Mouse (Mus musculus): ENCODE measurements at regions not wholly inside any gene's neighbourhood (a gene's known extent, or its start where the extent isn't known, plus 50 kb on each side); places are given as distances from the start of the nearest gene placed in this dataset.
A peak's percentile ranks its signal among the peaks of the same experiment; 100 is the strongest.

- no peak for DNase-seq (ENCODE audit: low read depth, low spot score)
Measured at GRCm38 (mm10) chr16:19834128-19834527, 74.1 kb downstream of the B3gnt5 start.

DNA sequence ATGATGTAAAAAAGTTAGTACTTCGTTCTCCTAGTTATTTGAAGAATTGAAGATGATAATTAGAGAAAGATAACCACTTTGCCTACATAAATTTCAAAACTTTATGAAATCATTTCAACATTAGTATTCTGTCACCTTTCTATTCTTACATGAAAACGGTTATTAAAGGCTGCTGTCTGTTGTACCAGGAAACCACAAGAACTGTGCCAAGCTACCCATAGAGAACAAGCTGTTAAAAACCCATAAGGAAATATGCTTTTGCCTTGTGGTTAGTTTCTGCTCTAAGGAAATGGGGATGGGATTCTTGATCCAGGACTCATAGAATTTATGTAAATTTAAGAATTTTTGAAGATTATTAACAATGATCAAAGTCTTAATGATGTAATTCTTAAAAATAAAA, 74.7 kb downstream of the B3gnt5 start:
- no peak for DNase-seq (ENCODE audit: low read depth, low spot score)

DNA sequence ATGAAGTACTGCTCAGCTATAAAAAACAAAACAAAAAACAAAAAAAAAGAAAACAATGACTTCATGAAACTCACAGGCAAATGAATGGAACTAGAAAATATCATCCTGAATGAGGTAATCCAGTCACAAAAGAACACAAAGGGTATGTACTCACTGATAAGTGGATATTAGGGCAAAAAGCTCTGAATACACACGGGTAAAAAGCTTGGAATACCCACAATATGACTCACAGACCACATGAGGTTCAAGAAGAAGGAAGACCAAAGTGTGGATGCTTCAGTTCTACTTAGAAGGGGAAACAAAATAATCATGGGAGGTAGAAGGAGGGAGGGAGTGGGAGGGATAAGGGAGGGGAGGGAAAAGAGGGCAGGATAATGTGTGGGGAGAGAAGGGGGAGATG, 79.8 kb downstream of the B3gnt5 start:
- DNase-seq (ENCODE audit: low read depth, low spot score), result no peak

- DNase-seq (ENCODE audit: low read depth, low spot score), result no peak
Measured at GRCm38 (mm10) chr16:19842346-19843025, 82.5 kb downstream of the B3gnt5 start.

GRCm38 (mm10) chr16:19843738-19844137, 83.7 kb downstream of the B3gnt5 start:
- no peak for DNase-seq (ENCODE audit: low read depth, low spot score)

DNA sequence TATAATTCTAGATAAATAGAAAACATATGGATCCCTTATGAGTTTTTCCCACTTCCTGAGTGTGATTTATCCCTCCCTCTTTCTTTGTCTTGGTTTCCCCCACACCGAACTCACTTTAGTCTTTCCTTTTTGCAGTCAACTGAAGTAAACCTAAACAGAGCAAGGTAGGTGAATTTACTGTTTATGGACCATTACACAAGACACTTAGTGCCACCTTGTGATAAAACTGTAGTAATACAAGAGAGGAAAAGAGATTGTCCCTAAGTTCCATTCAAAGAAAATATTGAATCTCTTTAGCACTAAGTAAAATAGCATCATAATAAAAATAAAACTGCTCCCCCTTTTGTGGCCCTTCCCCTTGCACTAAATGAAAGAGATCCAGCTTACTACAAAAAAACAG, 88.4 kb downstream of the B3gnt5 start:
- peak; percentile 3 for DNase-seq (ENCODE audit: low read depth, low spot score)

GRCm38 (mm10) chr16:19865306-19865705, 105.3 kb downstream of the B3gnt5 start:
- DNase-seq (ENCODE audit: low read depth, low spot score), result no peak

- DNase-seq (ENCODE audit: low read depth, low spot score), result no peak
Measured at GRCm38 (mm10) chr16:19865931-19866330, 105.9 kb downstream of the B3gnt5 start.

DNA sequence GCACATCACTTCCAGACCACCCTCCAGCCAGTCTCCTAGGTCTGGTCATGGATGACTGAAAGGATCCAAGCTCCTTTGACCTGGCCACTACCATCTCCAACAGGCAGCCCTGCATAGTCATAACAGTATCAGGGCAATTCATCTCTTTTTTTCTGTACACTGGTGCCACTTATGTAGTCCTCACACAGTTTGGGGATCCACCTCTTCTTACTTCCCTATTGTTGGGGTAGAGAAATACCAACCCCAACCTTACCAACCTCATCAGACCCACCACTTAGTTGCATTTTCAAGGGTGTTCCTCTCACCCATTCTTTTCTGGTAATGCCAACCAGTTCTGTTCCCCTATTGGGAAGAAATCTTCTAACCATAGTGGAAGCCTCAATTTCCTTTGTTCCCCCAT, 109.4 kb downstream of the B3gnt5 start:
- no peak for DNase-seq (ENCODE audit: low read depth, low spot score)

DNA sequence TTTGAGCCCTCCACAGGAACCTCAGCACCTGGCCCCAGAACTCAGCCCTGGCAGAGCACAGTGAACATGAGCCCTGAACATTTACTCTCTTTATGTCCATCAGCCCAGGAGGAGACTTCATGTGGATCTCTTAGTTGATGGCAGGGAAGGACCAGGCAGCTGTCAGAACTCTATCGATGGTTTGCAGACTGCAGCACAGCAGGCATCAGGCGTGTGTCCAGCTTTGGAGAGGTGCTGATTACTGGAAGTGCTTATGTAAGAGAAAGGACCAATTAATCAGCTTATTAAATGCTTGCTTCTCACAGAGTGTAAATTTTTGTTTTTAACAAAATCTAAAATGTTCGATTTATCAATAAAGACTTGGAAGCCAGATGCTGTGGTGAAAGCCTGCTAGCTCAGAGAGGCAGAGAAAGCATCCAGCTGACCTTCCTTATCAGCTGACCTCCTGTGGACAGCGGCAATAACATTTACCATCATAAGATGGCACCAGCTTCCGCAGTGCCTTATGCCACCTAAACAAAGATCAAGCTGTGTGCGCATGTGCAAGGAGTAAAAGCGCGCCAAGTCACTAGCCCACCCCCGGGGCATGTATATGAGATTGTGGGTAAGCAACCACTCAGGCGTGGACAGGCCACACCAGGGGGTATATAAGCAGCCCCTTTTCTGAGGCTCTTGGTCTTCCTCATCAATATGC, 105.8 kb downstream of the Klhl6 start:
- no peak for DNase-seq (ENCODE audit: low read depth, low spot score)

GRCm38 (mm10) chr16:19882961-19883360, 99.9 kb downstream of the Klhl6 start:
- DNase-seq (ENCODE audit: low read depth, low spot score), result no peak

- peak; percentile 86 for DNase-seq (ENCODE audit: low read depth, low spot score)
Measured at GRCm38 (mm10) chr16:19883776-19884513, 98.9 kb downstream of the Klhl6 start.

- DNase-seq (ENCODE audit: low read depth, low spot score), result no peak
Measured at GRCm38 (mm10) chr16:19884535-19884934, 98.3 kb downstream of the Klhl6 start.

DNA sequence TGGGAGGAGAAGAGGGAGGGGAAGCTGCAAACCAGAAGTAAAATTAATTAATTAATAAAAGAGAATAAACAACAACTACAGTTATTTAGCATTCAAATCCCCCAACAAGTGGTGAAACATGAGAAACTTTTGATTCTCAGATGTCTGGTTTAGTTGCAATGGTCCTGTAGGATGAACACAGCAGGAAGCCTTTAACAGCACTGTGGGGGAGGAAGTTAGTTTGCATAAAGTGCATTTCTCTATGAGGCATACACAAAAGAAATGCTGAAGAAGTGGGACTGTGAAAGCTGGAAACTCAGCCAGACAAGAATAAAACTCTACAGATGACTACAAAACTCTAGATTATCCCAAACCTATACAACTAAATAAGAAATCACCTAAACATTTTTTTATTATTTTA, 96.2 kb downstream of the Klhl6 start:
- no peak for DNase-seq (ENCODE audit: low read depth, low spot score)

DNA sequence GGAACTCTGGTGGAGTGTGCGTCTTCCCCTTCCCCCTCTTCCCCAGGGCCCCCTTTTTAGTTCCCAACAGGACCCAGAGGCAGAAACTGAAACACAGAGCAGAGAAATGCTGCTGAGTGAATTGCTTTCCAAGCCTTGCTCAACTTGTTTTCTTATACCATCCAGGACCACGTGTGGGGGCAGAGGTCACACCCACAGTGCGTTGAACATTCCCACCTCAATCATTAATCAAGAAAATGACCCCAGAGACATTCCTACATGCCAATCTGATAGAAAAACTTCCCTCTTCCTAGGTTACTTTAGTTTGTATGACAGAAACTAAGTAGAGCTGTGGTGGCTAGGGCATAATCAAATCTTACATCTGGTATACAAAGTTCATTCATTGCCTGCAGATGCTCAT, 93.3 kb downstream of the Klhl6 start:
- no peak for DNase-seq (ENCODE audit: low read depth, low spot score)

DNA sequence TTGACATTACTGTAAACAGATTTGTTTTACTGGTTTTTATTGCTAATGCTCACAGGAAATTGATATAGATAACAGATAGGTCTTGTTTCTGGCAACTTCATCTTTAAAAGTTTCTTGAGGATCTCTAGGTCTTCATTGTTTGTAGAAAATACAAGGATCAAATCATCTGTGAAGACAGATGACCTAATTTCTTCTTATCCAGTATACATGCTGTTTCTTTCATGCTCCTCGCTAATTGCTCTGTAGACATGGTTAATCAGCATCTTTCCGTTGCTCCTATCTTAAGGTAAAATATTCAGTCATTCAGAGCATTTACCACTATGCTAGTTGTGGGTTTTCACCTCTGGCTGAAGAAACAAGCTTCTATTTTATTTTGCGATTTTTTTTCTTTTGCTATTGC, 91.4 kb downstream of the Klhl6 start:
- no peak for DNase-seq (ENCODE audit: low read depth, low spot score)

DNA sequence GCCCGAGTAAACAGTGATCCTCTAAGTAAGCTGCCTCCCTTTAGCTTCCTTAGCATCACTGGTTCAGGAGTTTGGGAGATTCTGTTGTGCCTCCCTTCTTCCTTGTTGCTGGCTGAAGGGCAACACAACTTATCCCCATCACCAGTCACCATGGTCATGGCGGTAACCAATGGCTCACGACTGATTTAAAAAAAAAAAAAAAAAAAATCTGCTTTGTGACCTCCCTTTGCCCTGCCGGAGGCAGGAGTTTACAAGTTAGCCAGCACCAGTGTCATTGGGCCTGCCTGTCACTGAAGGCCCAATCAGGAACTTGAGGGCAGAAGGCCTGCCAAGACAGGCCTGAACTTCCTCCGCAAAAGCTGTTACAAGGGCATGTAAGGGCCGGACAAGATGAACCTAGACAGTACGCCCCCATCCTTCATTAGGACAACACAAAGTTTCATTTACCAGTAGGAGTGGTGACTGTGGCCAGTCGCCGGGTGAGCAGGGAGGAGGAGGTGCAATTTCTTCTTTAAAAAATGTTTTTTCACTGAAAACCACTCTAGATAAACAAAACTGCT, 88.3 kb downstream of the Klhl6 start:
- no peak for DNase-seq (ENCODE audit: low read depth, low spot score)

All from retina, adult 2 months (tissue).